Mouse (Mus musculus) spleen, postnatal 10 days (tissue): Measurements from ENCODE around the gene Dpt.
"Not testable (repeated sequence)": the region's sequence is repeated elsewhere in the genome, so short reads cannot be mapped to it uniquely, and the experiment has no call there.

Source experiments
- DNase-seq, 2 experiments: peaks; one replicate each; pipeline ENCODE4 v3.0.0; 2021 to 2022; ENCODE audit warnings: low spot score in 2 of 2

Dpt gene

GRCm38 (mm10) chr1:164817331-164817730 is 20.9 kb downstream of the Dpt start:
- no peak for DNase-seq

GRCm38 (mm10) chr1:164821307-164821706 is 24.9 kb downstream of the Dpt start:
- DNase-seq: no peak

GRCm38 (mm10) chr1:164821821-164822220 is 25.4 kb downstream of the Dpt start:
- no peak for DNase-seq

GRCm38 (mm10) chr1:164822268-164822667 is 25.8 kb downstream of the Dpt start:
- DNase-seq: no peak

- DNase-seq: no peak
Measured at GRCm38 (mm10) chr1:164824896-164825295, 28.5 kb downstream of the Dpt start.

GRCm38 (mm10) chr1:164829881-164830280 is 33.4 kb downstream of the Dpt start:
- no peak for DNase-seq

GRCm38 (mm10) chr1:164832459-164832858 is 36.0 kb downstream of the Dpt start:
- DNase-seq: no peak

- no peak for DNase-seq
Measured at GRCm38 (mm10) chr1:164848616-164849265, 52.3 kb downstream of the Dpt start.

GRCm38 (mm10) chr1:164855700-164856099 is 59.3 kb downstream of the Dpt start:
- DNase-seq: not testable (repeated sequence)

- no peak for DNase-seq
Measured at GRCm38 (mm10) chr1:164859952-164860351, 63.5 kb downstream of the Dpt start.

- no peak for DNase-seq
Measured at GRCm38 (mm10) chr1:164860782-164861181, 64.3 kb downstream of the Dpt start.

GRCm38 (mm10) chr1:164861501-164861900 is 65.1 kb downstream of the Dpt start:
- no peak for DNase-seq

- no peak for DNase-seq
Measured at GRCm38 (mm10) chr1:164862946-164863883, 66.8 kb downstream of the Dpt start.

- DNase-seq: no peak
Measured at GRCm38 (mm10) chr1:164864666-164865065, 68.2 kb downstream of the Dpt start.

GRCm38 (mm10) chr1:164870694-164871093 is 74.2 kb downstream of the Dpt start:
- peak; percentile 40 to 85 for DNase-seq
